Comparison of ENCODE assay signal across 13 mouse cellular contexts in the genomic region with DNA sequence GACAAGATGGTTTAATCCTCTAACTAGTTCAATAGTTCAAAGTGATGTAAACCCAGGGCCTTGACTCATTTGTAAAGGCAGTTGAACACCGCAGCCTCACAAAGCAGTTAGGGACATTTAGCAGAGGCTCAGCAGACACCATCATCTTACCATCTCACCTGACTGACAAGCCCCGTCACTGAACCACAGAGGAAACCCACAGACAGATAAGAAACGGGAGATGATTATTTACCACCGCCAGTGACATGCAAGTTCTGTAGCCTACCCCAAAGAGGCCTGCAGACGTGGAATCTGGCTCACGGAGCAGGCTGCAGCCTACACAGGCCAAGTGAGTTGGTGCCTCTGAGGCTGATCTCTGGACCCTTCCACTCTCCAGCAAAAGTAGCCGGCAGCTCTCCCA. TPM values are rescaled to one million over a fixed set of nuclear protein-coding genes. Genes with fewer than 3 reads are reported as not detected.
A peak's percentile ranks its signal among the peaks of the same experiment; 100 is the strongest.
DNase-seq lines count a peak whose midpoint lies in the region; ATAC-seq and TF ChIP-seq lines count a peak whose summit lies in the region.
"Had no signal": no experiment of that assay in that cellular context is flagged by ENCODE, and none has a peak within 500 bp of the region (broad histone marks: within the 10 kb centered on the region; RNA-seq: fewer than 3 reads in every experiment).

No protein-coding gene starts in this region.

- H3K36me3 ChIP-seq in G1E (replicated peaks) = no peaks in the 10 kb centered on the region
- no peaks in the 10 kb centered on the region for H3K36me3 ChIP-seq in liver, embryonic 11.5 days (ENCODE audit: control insufficient read depth, insufficient read depth, low read length)
- no peaks in the 10 kb centered on the region for H3K36me3 ChIP-seq in midbrain, postnatal 0 days (ENCODE audit: insufficient read depth, low read length)
- no peaks in the 10 kb centered on the region for H3K36me3 ChIP-seq in hindbrain, embryonic 10.5 days
- H3K36me3 ChIP-seq: heart, embryonic 15.5 days had no signal

- no peak overlapping the region for H3K9ac ChIP-seq in liver, embryonic 11.5 days (ENCODE audit: low read depth, low read length)
- no peak overlapping the region for H3K9ac ChIP-seq in midbrain, postnatal 0 days (replicated peaks; ENCODE audit: low read length, poor library complexity, severe bottlenecking)
- H3K9ac ChIP-seq: heart, embryonic 15.5 days had no signal

- no peak overlapping the region for H3K4me2 ChIP-seq in liver, embryonic 11.5 days
- H3K4me2 ChIP-seq in midbrain, postnatal 0 days (ENCODE audit: low read depth, low read length, poor library complexity, severe bottlenecking) = no peak overlapping the region
- H3K4me2 ChIP-seq: heart, embryonic 15.5 days had no signal

- peak; percentile 94 for DNase-seq in CD4-positive helper T cell, adult 2 months (ENCODE audit: low read depth, low spot score)
- DNase-seq in G1E (ENCODE audit: low spot score) = no peak
- DNase-seq in liver, embryonic 11.5 days (ENCODE audit: low spot score) = no peak
- no peak for DNase-seq in adrenal gland, adult 18-20 months (ENCODE audit: low spot score in 2 of 2)
- no peak for DNase-seq in midbrain, postnatal 0 days (ENCODE audit: low spot score)
- DNase-seq in hindbrain, embryonic 10.5 days (ENCODE audit: low spot score) = no peak
- DNase-seq: adrenal gland, adult 2 months; cerebellum, adult 11 months; gastrocnemius, adult 2 months; kidney, adult 11 months; left cerebral cortex, postnatal 4 days had no signal

- H3K4me3 ChIP-seq in G1E (ENCODE audit: low read depth, low read length) = no peak overlapping the region
- no peak overlapping the region for H3K4me3 ChIP-seq in liver, embryonic 11.5 days (ENCODE audit: low read depth, low read length)
- no peak overlapping the region for H3K4me3 ChIP-seq in midbrain, postnatal 0 days (ENCODE audit: low read depth, low read length)
- H3K4me3 ChIP-seq in hindbrain, embryonic 10.5 days = no peak overlapping the region
- H3K4me3 ChIP-seq: gastrocnemius, adult 2 months; heart, embryonic 15.5 days had no signal

- H3K27ac ChIP-seq in liver, embryonic 11.5 days (ENCODE audit: low read depth, low read length) = no peak overlapping the region
- H3K27ac ChIP-seq in midbrain, postnatal 0 days (ENCODE audit: low read depth, low read length) = no peak overlapping the region
- no peak overlapping the region for H3K27ac ChIP-seq in hindbrain, embryonic 10.5 days
- H3K27ac ChIP-seq: gastrocnemius, adult 2 months; heart, embryonic 15.5 days had no signal

- no peak for TF ChIP-seq CTCF in G1E (IDR thresholded peaks at IDR 0.05; ENCODE audit: low read depth, low read length)
- TF ChIP-seq CTCF in midbrain, postnatal 0 days (IDR thresholded peaks at IDR 0.05) = no peak

- H3K4me1 ChIP-seq in G1E (ENCODE audit: insufficient read depth, low read depth, low read length) = peaks cover 10% of the 10 kb centered on the region
- H3K4me1 ChIP-seq in liver, embryonic 11.5 days (replicated peaks; ENCODE audit: control insufficient read depth, insufficient read depth, low read length) = peaks cover 40% of the 10 kb centered on the region
- H3K4me1 ChIP-seq in midbrain, postnatal 0 days (ENCODE audit: insufficient read depth, low read length) = no peaks in the 10 kb centered on the region
- peaks cover 9% of the 10 kb centered on the region; the same call in 1 of the 2 replicates for H3K4me1 ChIP-seq in hindbrain, embryonic 10.5 days (replicated peaks)

- 33% methylated on average over 7 of the region's 7 CpGs for whole genome bisulfite sequencing in liver, embryonic 11.5 days
- 94% methylated on average over 7 of the region's 7 CpGs for WGBS in midbrain, postnatal 0 days
- WGBS in hindbrain, embryonic 10.5 days = 92% methylated on average over 7 of the region's 7 CpGs

- peak; percentile 45; the same call in 1 of the 2 replicates for ATAC-seq in G1E (ENCODE audit: extremely low read depth, insufficient number of reproducible peaks, low FRiP score, poor library complexity, severe bottlenecking)
- peak; percentile 44 for ATAC-seq in liver, embryonic 11.5 days (replicated peaks; ENCODE audit: low FRiP score)
- peak; percentile 20; the same call in 1 of the 2 replicates for ATAC-seq in neutrophil, adult 5-6 weeks (ENCODE audit: extremely low read depth, insufficient number of reproducible peaks, low FRiP score, poor library complexity, severe bottlenecking)
- ATAC-seq in midbrain, postnatal 0 days (ENCODE audit: low FRiP score) = no peak

- no peaks in the 10 kb centered on the region for H3K9me3 ChIP-seq in G1E (replicated peaks)
- H3K9me3 ChIP-seq in liver, embryonic 11.5 days (ENCODE audit: control insufficient read depth, low read length) = no peaks in the 10 kb centered on the region
- H3K9me3 ChIP-seq in midbrain, postnatal 0 days (ENCODE audit: low read length) = no peaks in the 10 kb centered on the region
- no peaks in the 10 kb centered on the region for H3K9me3 ChIP-seq in hindbrain, embryonic 10.5 days
- H3K9me3 ChIP-seq: heart, embryonic 15.5 days had no signal

- peaks cover 48% of the 10 kb centered on the region for H3K27me3 ChIP-seq in G1E (ENCODE audit: insufficient read depth, low read length)
- no peaks in the 10 kb centered on the region for H3K27me3 ChIP-seq in liver, embryonic 11.5 days (replicated peaks; ENCODE audit: control insufficient read depth, insufficient read depth, low read length)
- H3K27me3 ChIP-seq in midbrain, postnatal 0 days (ENCODE audit: insufficient read depth, low read length) = no peaks in the 10 kb centered on the region
- peaks cover 9% of the 10 kb centered on the region; the same call in 1 of the 2 replicates for H3K27me3 ChIP-seq in hindbrain, embryonic 10.5 days (ENCODE audit: insufficient read depth, poor library complexity, severe bottlenecking)
- H3K27me3 ChIP-seq: heart, embryonic 15.5 days had no signal

RNA-seq across cellular contexts. Expression of a gene that starts 10.6 kb away (rescaled TPM):
- total RNA-seq in G1E (2014; fragmentation: Nextera tagmentation) (not detected in 2 replicates), G1E (2017) (0.11 and 0.52 TPM in 2 replicates)
- polyA plus RNA-seq in G1E (2012) = 0.02 and 0.03 TPM in 2 replicates
- polyA plus RNA-seq in liver, embryonic 11.5 days (2014; fragmentation: Nextera tagmentation; extraction: Ambion mirVana) = 2.9 and 3.9 TPM in 2 replicates
- 2.4 and 2.5 TPM in 2 replicates for total RNA-seq in neutrophil, adult 5-6 weeks (2017)
- total RNA-seq in adrenal gland, adult 18-20 months (2021) = 100 to 1,000 TPM in 1 of 2 experiments, 10 to 100 TPM in 1; 99.8 to 239 TPM
- 4.0 and 7.0 TPM in 2 replicates for total RNA-seq in midbrain, postnatal 0 days (2014; rRNA removed)
- 1.8 and 2.1 TPM in 2 replicates for polyA plus RNA-seq in midbrain, postnatal 0 days (2015; fragmentation: Nextera tagmentation; extraction: Ambion mirVana)
- 1.8 and 2.2 TPM in 2 replicates for polyA plus RNA-seq in hindbrain, embryonic 10.5 days (2016; fragmentation: Nextera tagmentation; extraction: Ambion mirVana)

Comparison
In these comparisons a context has a peak if more than half of its experiments do, and no peak if none do; other contexts are left out.
1. RNA of a gene that starts 10.6 kb away (total RNA-seq): 99.8 to 239 TPM in adrenal gland, adult 18-20 months; 4.0 to 7.0 TPM in midbrain, postnatal 0 days, 2.4 to 2.5 TPM in neutrophil, adult 5-6 weeks and 0.11 to 0.52 TPM in G1E; every median in the first group is over 10 times any median in the second.